Mouse (Mus musculus): ENCODE measurements around the gene Rab26. TPM values are rescaled to one million over a fixed set of nuclear protein-coding genes. Genes with fewer than 3 reads are reported as not detected.

The Rab26 gene
- total RNA-seq, 2 experiments from 2014 or later, result not detected

DNA sequence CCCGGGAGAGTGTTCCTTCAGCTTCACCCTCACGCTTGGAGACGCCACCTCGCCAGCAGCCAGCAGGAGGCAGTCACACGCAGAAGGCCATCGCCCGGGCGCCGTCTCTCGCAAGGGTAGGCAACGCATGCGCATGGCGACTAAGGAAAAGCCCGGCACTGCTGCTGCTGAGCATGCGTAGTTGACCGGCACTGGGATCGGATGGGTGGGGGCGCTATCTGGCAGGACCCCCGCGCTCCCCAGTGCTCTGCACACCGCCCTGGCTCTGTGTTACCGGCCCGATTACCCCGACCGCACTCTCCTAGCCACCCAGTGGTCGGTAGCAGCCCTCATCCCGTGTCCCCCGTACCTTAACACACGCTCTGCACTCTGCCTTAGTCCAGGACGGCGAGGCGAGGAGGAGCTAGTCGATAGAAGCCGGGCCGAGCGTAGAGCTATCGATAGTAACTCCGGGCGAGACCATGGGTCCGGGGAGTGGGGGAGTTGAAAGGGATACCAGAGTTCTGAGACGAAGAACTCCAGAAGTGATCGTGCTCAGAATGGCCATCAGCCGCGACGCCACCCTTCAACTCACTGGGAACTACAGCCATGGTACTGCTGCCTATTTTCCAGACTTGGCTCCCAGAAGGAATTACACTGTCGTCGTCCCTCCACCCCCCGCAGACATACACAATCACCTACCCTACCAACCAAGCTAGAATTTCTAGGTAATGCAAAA, 55.2 kb downstream of the Rab26 start, which contains the start of gene Mlst8:
Gene Mlst8, minus strand, starts transcription at position 416 of the 718 bp plus-strand sequence.
- DNase-seq, result peak; percentile 98
- peak; percentile 89 for TF ChIP-seq CTCF (IDR thresholded peaks at IDR 0.05)
- H3K27ac ChIP-seq, result peak within 1 kb of the TSS; percentile 99
- intact Hi-C loops (cut with DNase I), result no loop called here
- H3K4me3 ChIP-seq, result peak within 1 kb of the TSS; percentile 76

DNA sequence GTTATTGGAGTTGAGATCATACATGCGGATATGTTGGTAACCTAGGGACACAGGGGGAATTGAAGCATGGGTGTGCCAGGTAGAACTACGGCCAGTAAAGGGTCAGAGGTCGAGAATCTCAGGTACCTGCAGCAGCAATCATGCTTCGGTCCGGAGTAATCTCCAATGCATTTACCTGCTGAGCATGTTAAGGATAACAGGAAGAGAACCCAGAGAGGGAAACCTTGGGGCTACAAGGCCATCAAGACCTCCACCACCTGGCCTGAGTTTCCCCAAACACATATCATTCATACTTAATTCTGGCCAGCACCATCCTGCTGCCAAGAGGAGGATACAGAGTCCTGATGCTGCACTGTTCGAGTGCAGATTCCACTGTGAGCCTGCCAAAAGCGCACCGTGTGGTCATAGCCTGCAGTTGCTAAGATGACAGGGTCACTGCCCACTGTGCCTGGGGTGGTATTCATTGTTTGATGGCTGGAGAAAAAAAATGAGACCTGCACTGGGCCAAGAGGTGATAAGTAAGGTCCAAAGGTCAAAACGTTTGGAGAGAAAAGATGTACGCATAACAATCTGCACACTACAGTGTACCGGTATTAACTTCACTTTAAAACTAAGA, 55.9 kb downstream of the Rab26 start:
- DNase-seq, result peak; percentile 44
- Histone ChIP-seq H3K4me3 (peak overlapping the region; percentile 76), H3K27ac (peak overlapping the region; percentile 99)
- intact Hi-C loops (cut with DNase I), result no loop called here
- TF ChIP-seq CTCF (IDR thresholded peaks at IDR 0.05), result no peak

Other genes with a start within 250 kb of the Rab26 start
- gene Abca17, start 183.1 kb downstream of the Rab26 start, total RNA-seq (2021), result not detected
- 1 to 10 TPM; 6.8 to 7.9 TPM for gene Abca3, start 182.3 kb downstream of the Rab26 start, total RNA-seq (2021)
- 10 to 100 TPM; 51.9 TPM for gene Rnps1, start 119.6 kb downstream of the Rab26 start, total RNA-seq (2021)
- 100 to 1,000 TPM; 112 to 209 TPM for gene Eci1, start 107.6 kb downstream of the Rab26 start, total RNA-seq (2021)
- 1 to 10 TPM; 1.4 to 2.2 TPM for gene Dnase1l2, start 91.1 kb downstream of the Rab26 start, total RNA-seq (2021)
- 10 to 100 TPM; 11.4 to 16.5 TPM for gene E4f1, start 63.9 kb downstream of the Rab26 start, total RNA-seq (2021)
- gene Pgp, start 63.8 kb downstream of the Rab26 start, total RNA-seq (2021), result 10 to 100 TPM; 50.8 to 56.3 TPM
- not detected for gene Bricd5, start 60.3 kb downstream of the Rab26 start, total RNA-seq (2021)
- gene Mlst8, start 55.1 kb downstream of the Rab26 start, total RNA-seq (2021), result 10 to 100 TPM; 12.1 to 14.8 TPM
- under 1 TPM in 1 of 2 experiments, not detected in 1; 0.08 TPM for gene Caskin1, start 45.6 kb downstream of the Rab26 start, total RNA-seq (2021)
- gene Traf7, start 6.3 kb downstream of the Rab26 start, total RNA-seq (2021), result 10 to 100 TPM; 27.3 to 35.2 TPM
- gene Pkd1, start 15.6 kb upstream of the Rab26 start, total RNA-seq (2021), result 10 to 100 TPM; 18.3 to 25.0 TPM
- gene Tsc2, start 98.4 kb upstream of the Rab26 start, total RNA-seq (2021), result 10 to 100 TPM; 84.9 to 90.4 TPM
- 1 to 10 TPM; 2.6 to 3.4 TPM for gene Nthl1, start 98.5 kb upstream of the Rab26 start, total RNA-seq (2021)
- 10 to 100 TPM; 27.8 to 52.9 TPM for gene Slc9a3r2, start 116.1 kb upstream of the Rab26 start, total RNA-seq (2021)
- not detected for gene Npw, start 124.2 kb upstream of the Rab26 start, total RNA-seq (2021)
- gene Zfp598, start 135.5 kb upstream of the Rab26 start, total RNA-seq (2021), result 10 to 100 TPM; 22.1 to 24.5 TPM
- not detected for gene Syngr3, start 155.7 kb upstream of the Rab26 start, total RNA-seq (2021)
- 10 to 100 TPM; 32.8 to 37.5 TPM for gene Gfer, start 161.9 kb upstream of the Rab26 start, total RNA-seq (2021)
- under 1 TPM; 0.56 to 0.74 TPM for gene Noxo1, start 162.0 kb upstream of the Rab26 start, total RNA-seq (2021)
- 10 to 100 TPM; 15.5 to 16.7 TPM for gene Tbl3, start 173.4 kb upstream of the Rab26 start, total RNA-seq (2021)
- not detected for gene Rnf151, start 183.9 kb upstream of the Rab26 start, total RNA-seq (2021)
- 100 to 1,000 TPM; 508 to 641 TPM for gene Rps2, start 183.9 kb upstream of the Rab26 start, total RNA-seq (2021)
- 100 to 1,000 TPM; 367 to 608 TPM for gene Ndufb10, start 190.3 kb upstream of the Rab26 start, total RNA-seq (2021)
- gene Rpl3l, start 193.6 kb upstream of the Rab26 start, total RNA-seq (2021), result 100 to 1,000 TPM; 753 to 889 TPM
- gene Msrb1, start 202.4 kb upstream of the Rab26 start, total RNA-seq (2021), result 100 to 1,000 TPM; 165 to 220 TPM
- gene Hs3st6, start 218.8 kb upstream of the Rab26 start, total RNA-seq (2021), result not detected

Data from gastrocnemius, adult 2 months (tissue).